ENCODE assay signal across 9 mouse cellular contexts in the genomic region with DNA sequence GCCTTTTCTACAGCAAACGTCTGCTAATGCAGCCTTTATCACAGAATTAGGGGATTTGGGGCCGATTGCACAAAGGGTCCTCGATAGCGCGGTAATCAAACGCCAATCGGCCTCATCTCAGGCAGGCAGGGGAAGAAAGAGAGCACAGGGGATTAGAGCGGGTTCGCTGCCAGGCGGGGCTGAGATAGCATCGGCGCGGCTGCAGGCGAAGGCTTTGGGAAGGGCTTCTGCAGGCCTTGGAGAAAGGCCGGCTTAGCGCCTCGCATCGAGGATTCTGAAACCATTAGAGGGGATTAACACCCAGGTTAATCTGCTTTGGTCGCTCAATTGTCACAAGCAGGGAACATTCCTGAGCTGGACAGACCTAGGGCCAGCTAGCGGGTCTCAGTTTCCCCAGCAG. TPM values are rescaled to one million over a fixed set of nuclear protein-coding genes. Genes with fewer than 3 reads are reported as not detected.
DNase-seq lines count a peak whose midpoint lies in the region; ATAC-seq and TF ChIP-seq lines count a peak whose summit lies in the region.
"Had no signal": no experiment of that assay in that cellular context is flagged by ENCODE, and none has a peak within 500 bp of the region (broad histone marks: within the 10 kb centered on the region; RNA-seq: fewer than 3 reads in every experiment).

No protein-coding gene starts in this region.

- peak overlapping the region; percentile 10 for H3K4me3 ChIP-seq in ES-Bruce4 (ENCODE audit: low read depth, low read length)
- no peak overlapping the region for H3K4me3 ChIP-seq in hindbrain, embryonic 12.5 days
- no peak overlapping the region for H3K4me3 ChIP-seq in midbrain, embryonic 11.5 days (ENCODE audit: low read depth, low read length)

- H3K27me3 ChIP-seq in ES-Bruce4 (ENCODE audit: control insufficient read depth, insufficient read depth, low read length, poor library complexity, severe bottlenecking), result peaks cover 5% of the 10 kb centered on the region; the same call in 1 of the 2 replicates
- H3K27me3 ChIP-seq in hindbrain, embryonic 12.5 days, result peaks cover 42% of the 10 kb centered on the region
- peaks cover 28% of the 10 kb centered on the region for H3K27me3 ChIP-seq in midbrain, embryonic 11.5 days (ENCODE audit: control insufficient read depth, insufficient read depth, low read length)

- no peak for ATAC-seq in hindbrain, embryonic 12.5 days (ENCODE audit: low FRiP score)
- ATAC-seq in midbrain, embryonic 11.5 days (ENCODE audit: low FRiP score), result peak; percentile 28; the same call in 1 of the 2 replicates
- ATAC-seq in megakaryocyte progenitor cell, adult 5-6 weeks (replicated peaks; ENCODE audit: poor library complexity), result no peak

- H3K9me3 ChIP-seq in ES-Bruce4 (replicated peaks; ENCODE audit: control insufficient read depth, insufficient read depth, low read length, poor library complexity, severe bottlenecking), result no peaks in the 10 kb centered on the region
- no peaks in the 10 kb centered on the region for H3K9me3 ChIP-seq in hindbrain, embryonic 12.5 days (replicated peaks)
- H3K9me3 ChIP-seq in midbrain, embryonic 11.5 days (ENCODE audit: control insufficient read depth, low read length), result no peaks in the 10 kb centered on the region

- TF ChIP-seq EP300 in ES-Bruce4 (IDR thresholded peaks at IDR 0.05; ENCODE audit: insufficient read depth, low read depth, low read length), result no peak

- no peak for TF ChIP-seq POLR2A in ES-Bruce4 (IDR thresholded peaks at IDR 0.05; ENCODE audit: insufficient read depth, low read length)

- peak overlapping the region; percentile 98; the same call in 1 of the 2 replicates for H3K4me2 ChIP-seq in hindbrain, embryonic 12.5 days (replicated peaks)
- H3K4me2 ChIP-seq in midbrain, embryonic 11.5 days, result peak overlapping the region; percentile 96

- peaks cover 4% of the 10 kb centered on the region for H3K36me3 ChIP-seq in ES-Bruce4 (ENCODE audit: control insufficient read depth, insufficient read depth, low read length, poor library complexity, severe bottlenecking)
- peaks cover 10% of the 10 kb centered on the region for H3K36me3 ChIP-seq in hindbrain, embryonic 12.5 days
- peaks cover 3% of the 10 kb centered on the region; the same call in 1 of the 2 replicates for H3K36me3 ChIP-seq in midbrain, embryonic 11.5 days (ENCODE audit: control insufficient read depth, insufficient read depth, low read length)

- no peak overlapping the region for H3K27ac ChIP-seq in ES-Bruce4 (ENCODE audit: insufficient read depth, low read length)
- no peak overlapping the region for H3K27ac ChIP-seq in hindbrain, embryonic 12.5 days
- H3K27ac ChIP-seq in midbrain, embryonic 11.5 days (ENCODE audit: low read depth, low read length), result peak overlapping the region; percentile 41; the same call in 1 of the 2 replicates

- peak overlapping the region; percentile 61 for H3K9ac ChIP-seq in ES-Bruce4 (ENCODE audit: low read depth, poor library complexity, severe bottlenecking)
- 0 out of 2 replicates have a peak overlapping the region, but pooled peaks have one; percentile 14 for H3K9ac ChIP-seq in hindbrain, embryonic 12.5 days
- H3K9ac ChIP-seq in midbrain, embryonic 11.5 days (ENCODE audit: low read length), result peak overlapping the region; percentile 74

- TF ChIP-seq CTCF in ES-Bruce4 (IDR thresholded peaks at IDR 0.05; ENCODE audit: low read depth, low read length), result no peak

- 10% methylated on average over 20 of the region's 20 CpGs for WGBS in hindbrain, embryonic 12.5 days
- 3% methylated on average over 20 of the region's 20 CpGs for whole genome bisulfite sequencing in midbrain, embryonic 11.5 days

- no peaks in the 10 kb centered on the region for H3K4me1 ChIP-seq in ES-Bruce4 (ENCODE audit: control insufficient read depth, insufficient read depth, low read length)
- H3K4me1 ChIP-seq in hindbrain, embryonic 12.5 days, result peaks cover 20% of the 10 kb centered on the region
- H3K4me1 ChIP-seq in midbrain, embryonic 11.5 days (ENCODE audit: control insufficient read depth, insufficient read depth, low read length), result peaks cover 19% of the 10 kb centered on the region

- DNase-seq in MN1 (ENCODE audit: low spot score), result peak; percentile 35
- DNase-seq in midbrain, embryonic 11.5 days (ENCODE audit: low spot score, missing footprints), result peak; percentile 95
- DNase-seq in thymus, postnatal 10 days (ENCODE audit: low spot score in 2 of 2), result no peak
- DNase-seq in layer of hippocampus, adult 11-12 months (ENCODE audit: low spot score), result no peak

RNA-seq across cellular contexts. Expression of a gene that starts 5.7 kb away (rescaled TPM):
- polyA plus RNA-seq in ES-Bruce4 (2011; ENCODE audit: insufficient read depth, insufficient read length, low read depth, missing spikeins), result 0.52 TPM in 1 of 2 replicates, not detected in the other
- 1.1 and 2.6 TPM in 2 replicates for polyA plus RNA-seq in hindbrain, embryonic 12.5 days (2016; fragmentation: Nextera tagmentation; extraction: Ambion mirVana)
- polyA plus RNA-seq in midbrain, embryonic 11.5 days (2014; fragmentation: Nextera tagmentation; extraction: Ambion mirVana), result 0.95 and 1.1 TPM in 2 replicates
- total RNA-seq in megakaryocyte progenitor cell, adult 5-6 weeks (2015), result not detected in 2 replicates
- total RNA-seq in megakaryocyte progenitor cell, adult 5-6 weeks (2017), result not detected in 2 replicates
- total RNA-seq: adrenal gland, postnatal 4 days; hematopoietic stem cell, adult 5-6 weeks had no signal

RNA-seq across cellular contexts. Expression of a gene that starts 7.4 kb away (rescaled TPM):
- polyA plus RNA-seq in ES-Bruce4 (2011; ENCODE audit: insufficient read depth, insufficient read length, low read depth, missing spikeins), result 99.4 and 101 TPM in 2 replicates
- polyA plus RNA-seq in hindbrain, embryonic 12.5 days (2016; fragmentation: Nextera tagmentation; extraction: Ambion mirVana), result 142 and 153 TPM in 2 replicates
- polyA plus RNA-seq in midbrain, embryonic 11.5 days (2014; fragmentation: Nextera tagmentation; extraction: Ambion mirVana), result 96.5 and 97.6 TPM in 2 replicates
- 23.0 and 27.2 TPM in 2 replicates for total RNA-seq in megakaryocyte progenitor cell, adult 5-6 weeks (2015)
- total RNA-seq in megakaryocyte progenitor cell, adult 5-6 weeks (2017), result 35.4 and 50.6 TPM in 2 replicates

RNA-seq across cellular contexts. Expression of a gene that starts 9.4 kb away (rescaled TPM):
- 20.6 and 22.2 TPM in 2 replicates for polyA plus RNA-seq in ES-Bruce4 (2011; ENCODE audit: insufficient read depth, insufficient read length, low read depth, missing spikeins)
- 50.0 and 51.1 TPM in 2 replicates for polyA plus RNA-seq in hindbrain, embryonic 12.5 days (2016; fragmentation: Nextera tagmentation; extraction: Ambion mirVana)
- 39.4 and 41.4 TPM in 2 replicates for polyA plus RNA-seq in midbrain, embryonic 11.5 days (2014; fragmentation: Nextera tagmentation; extraction: Ambion mirVana)
- total RNA-seq in megakaryocyte progenitor cell, adult 5-6 weeks (2015), result 8.4 and 12.0 TPM in 2 replicates
- 22.5 and 23.8 TPM in 2 replicates for total RNA-seq in megakaryocyte progenitor cell, adult 5-6 weeks (2017)

RNA-seq across cellular contexts. Expression of a gene that starts 22.1 kb away (rescaled TPM):
- not detected in 2 replicates for polyA plus RNA-seq in ES-Bruce4 (2011; ENCODE audit: insufficient read depth, insufficient read length, low read depth, missing spikeins)
- 0.17 and 0.21 TPM in 2 replicates for polyA plus RNA-seq in hindbrain, embryonic 12.5 days (2016; fragmentation: Nextera tagmentation; extraction: Ambion mirVana)
- polyA plus RNA-seq in midbrain, embryonic 11.5 days (2014; fragmentation: Nextera tagmentation; extraction: Ambion mirVana), result 0.15 TPM in 1 of 2 replicates, not detected in the other
- total RNA-seq in megakaryocyte progenitor cell, adult 5-6 weeks (2015), result not detected in 2 replicates
- total RNA-seq in megakaryocyte progenitor cell, adult 5-6 weeks (2017), result not detected in 2 replicates
- total RNA-seq: adrenal gland, postnatal 4 days; hematopoietic stem cell, adult 5-6 weeks had no signal

RNA-seq across cellular contexts. Expression of a gene that starts 22.2 kb away (rescaled TPM):
- 36.4 and 40.6 TPM in 2 replicates for polyA plus RNA-seq in ES-Bruce4 (2011; ENCODE audit: insufficient read depth, insufficient read length, low read depth, missing spikeins)
- polyA plus RNA-seq in hindbrain, embryonic 12.5 days (2016; fragmentation: Nextera tagmentation; extraction: Ambion mirVana), result 101 and 106 TPM in 2 replicates
- 74.2 and 83.3 TPM in 2 replicates for polyA plus RNA-seq in midbrain, embryonic 11.5 days (2014; fragmentation: Nextera tagmentation; extraction: Ambion mirVana)
- 21.6 and 23.8 TPM in 2 replicates for total RNA-seq in megakaryocyte progenitor cell, adult 5-6 weeks (2015)
- 40.4 and 50.0 TPM in 2 replicates for total RNA-seq in megakaryocyte progenitor cell, adult 5-6 weeks (2017)

Comparison
In these comparisons a context has a peak if more than half of its experiments do, and no peak if none do; other contexts are left out.
1. H3K9ac ChIP-seq: peak in every context shown above with its lines; median percentile 74 in midbrain, embryonic 11.5 days; 61 in ES-Bruce4; 14 in hindbrain, embryonic 12.5 days.
2. DNase-seq: peak in MN1 (single experiment) and midbrain, embryonic 11.5 days (single experiment); none in thymus, postnatal 10 days (0 of 2) and layer of hippocampus, adult 11-12 months (single experiment).